Mouse (Mus musculus) spleen, adult 2 months (tissue): ENCODE data around the gene Nol4l. TPM values are rescaled to one million over a fixed set of nuclear protein-coding genes. Genes with fewer than 3 reads are reported as not detected.

ENCODE experiments used
- DNase-seq, 2 experiments: peaks; one replicate each; pipeline versions ENCODE4 v3.0.0 to v3.0.0-alpha.2; 2012 to 2021; ENCODE audit warnings: low spot score in 2 of 2, low read depth in 1 of 2
- H3K27ac ChIP-seq: fragments of 200-500 bp; 2 replicates; pipeline ENCODE4 v1.5.1; 2012; ENCODE audit warnings: low read length, inconsistent platforms; ENCODE audit not compliant: insufficient read depth
- H3K27me3 ChIP-seq: fragments of 200-500 bp; 2 replicates; pipeline ENCODE4 v1.6.1; 2012; ENCODE audit warnings: mild to moderate bottlenecking, moderate library complexity, low read length, inconsistent platforms; ENCODE audit not compliant: control insufficient read depth, insufficient read depth
- H3K36me3 ChIP-seq: fragments of 200-500 bp; 2 replicates; pipeline ENCODE4 v1.6.1; 2012; ENCODE audit warnings: mild to moderate bottlenecking, low read length, inconsistent platforms; ENCODE audit not compliant: control insufficient read depth, insufficient read depth
- H3K4me1 ChIP-seq: fragments of 200-500 bp; 2 replicates; pipeline ENCODE4 v1.6.1; 2011; ENCODE audit warnings: inconsistent platforms; ENCODE audit not compliant: control insufficient read depth, insufficient read depth, insufficient read length
- H3K4me3 ChIP-seq: fragments of 200-500 bp; 2 replicates; pipeline ENCODE4 v1.5.1; 2011; ENCODE audit warnings: mild to moderate bottlenecking, inconsistent platforms; ENCODE audit not compliant: insufficient read depth, insufficient read length; ENCODE audit errors: extremely low read depth
- CTCF ChIP-seq: fragments of 200-500 bp; IDR thresholded peaks from 2 replicates; pipeline ENCODE4 v1.5.1; 2011; ENCODE audit warnings: mild to moderate bottlenecking, inconsistent platforms; ENCODE audit not compliant: insufficient read depth, insufficient read length, insufficient replicate concordance; ENCODE audit errors: extremely low read depth
- POLR2A ChIP-seq: fragments of 200-500 bp; IDR thresholded peaks from 2 replicates; pipeline ENCODE4 v1.6.1; 2011; ENCODE audit warnings: low read depth, low read length, inconsistent platforms
- WGBS: fragments of 180-500 bp; shearing (Covaris S2); methylation state at CpG from one replicate; pipeline ENCODE4 v1.1.7; 2018; 5-methylcytosine and 5-hydroxymethylcytosine counted together
- polyA plus RNA-seq: library from polyadenylated mRNA; depleted of rRNA; stranded (reverse); fragments of >200 nt; gene quantifications from 2 replicates; pipeline ENCODE4 v1.2.3, GENCODE M21; 2012

Gene Nol4l
- polyA plus RNA-seq, 1 experiment: 2.5 TPM

DNA sequence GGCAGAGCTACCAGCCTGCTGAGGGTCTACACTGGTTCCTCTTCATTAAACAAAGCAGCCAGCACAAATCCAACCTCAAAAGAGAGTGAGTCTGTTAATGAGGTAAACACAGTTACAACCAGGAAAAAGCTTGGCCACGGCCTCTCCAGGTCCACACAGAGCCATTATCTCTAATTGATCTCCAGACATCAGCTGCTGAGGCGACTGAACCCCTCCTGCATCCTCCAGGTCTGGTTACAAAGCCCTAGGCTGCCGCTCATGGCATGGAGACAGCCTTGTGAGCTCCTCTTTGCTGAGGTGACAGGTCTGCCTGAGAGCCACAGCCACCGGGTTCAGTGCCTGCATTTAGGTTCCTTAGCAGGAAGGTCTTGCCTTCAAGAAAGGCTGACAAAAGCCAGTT is 72.3 kb downstream of the Nol4l start:
- WGBS: 74% methylated on average over 4 of the region's 4 CpGs
- no peak for DNase-seq
- H3K27me3 ChIP-seq: no peaks in the 10 kb centered on the region
- H3K27ac ChIP-seq: no peak overlapping the region
- H3K4me1 ChIP-seq: no peaks in the 10 kb centered on the region
- H3K36me3 ChIP-seq: no peaks in the 10 kb centered on the region
- no peak overlapping the region for H3K4me3 ChIP-seq
- TF ChIP-seq POLR2A: no peak
- TF ChIP-seq CTCF: no peak

- H3K4me3 ChIP-seq: no peak overlapping the region
- H3K4me1 ChIP-seq: no peaks in the 10 kb centered on the region
- no peak overlapping the region for H3K27ac ChIP-seq
- WGBS: 85% methylated on average over 9 of the region's 9 CpGs
- no peaks in the 10 kb centered on the region for H3K27me3 ChIP-seq
- TF ChIP-seq CTCF: no peak
- H3K36me3 ChIP-seq: no peaks in the 10 kb centered on the region
- DNase-seq: no peak
Measured at GRCm38 (mm10) chr2:153454841-153455506, 74.8 kb downstream of the Nol4l start.

DNA sequence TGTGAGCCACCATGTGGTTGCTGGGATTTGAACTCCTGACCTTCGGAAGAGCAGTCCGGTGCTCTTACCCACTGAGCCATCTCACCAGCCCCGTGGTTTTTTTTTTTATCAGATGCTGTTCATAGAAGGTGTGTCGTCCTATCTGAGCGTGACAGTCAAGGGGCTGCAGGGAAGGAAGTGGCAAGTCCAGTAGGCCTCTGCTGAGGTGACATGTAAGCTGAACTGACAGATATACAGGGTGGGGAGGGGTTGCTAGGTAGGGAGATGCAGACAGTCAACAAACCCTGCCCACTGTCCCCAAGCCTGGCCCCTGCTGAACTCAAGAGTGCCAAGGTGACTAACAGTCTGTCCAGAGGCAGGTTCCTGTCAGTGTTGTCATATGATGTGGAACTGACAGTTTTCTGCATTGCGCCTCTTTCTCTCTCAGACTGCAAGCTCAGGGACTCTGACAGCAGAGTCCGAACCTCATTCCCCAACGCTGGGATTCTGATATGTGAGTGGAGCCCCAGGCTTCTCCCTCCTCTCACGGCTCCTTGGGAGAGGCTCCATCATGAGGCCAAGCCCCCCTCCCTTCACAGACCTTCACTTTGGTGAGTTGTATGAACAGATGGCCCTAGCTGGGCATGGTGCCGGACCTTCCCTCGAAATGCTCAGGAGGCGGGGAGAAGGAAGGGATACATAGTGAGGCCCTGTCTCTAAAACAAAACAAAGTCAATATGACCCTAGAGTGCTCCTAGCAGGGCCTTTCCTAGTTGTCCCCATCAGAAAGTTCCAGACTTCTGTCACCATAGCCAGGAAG is 75.6 kb downstream of the Nol4l start:
- no peak for DNase-seq
- Histone ChIP-seq H3K27me3 (no peaks in the 10 kb centered on the region), H3K27ac (no peak overlapping the region), H3K4me1 (no peaks in the 10 kb centered on the region), H3K36me3 (no peaks in the 10 kb centered on the region), H3K4me3 (no peak overlapping the region)
- no peak for TF ChIP-seq CTCF
- no peak for TF ChIP-seq POLR2A
- WGBS: 65% methylated on average over 12 of the region's 12 CpGs

GRCm38 (mm10) chr2:153448519-153448918 is 81.3 kb downstream of the Nol4l start:
- 87% methylated on average over 6 of the region's 6 CpGs for WGBS
- no peaks in the 10 kb centered on the region for H3K36me3 ChIP-seq
- H3K4me3 ChIP-seq: no peak overlapping the region
- no peak for DNase-seq
- peaks cover 15% of the 10 kb centered on the region for H3K27me3 ChIP-seq
- TF ChIP-seq CTCF: no peak
- TF ChIP-seq POLR2A: no peak
- H3K4me1 ChIP-seq: peaks cover 1% of the 10 kb centered on the region
- H3K27ac ChIP-seq: no peak overlapping the region

DNA sequence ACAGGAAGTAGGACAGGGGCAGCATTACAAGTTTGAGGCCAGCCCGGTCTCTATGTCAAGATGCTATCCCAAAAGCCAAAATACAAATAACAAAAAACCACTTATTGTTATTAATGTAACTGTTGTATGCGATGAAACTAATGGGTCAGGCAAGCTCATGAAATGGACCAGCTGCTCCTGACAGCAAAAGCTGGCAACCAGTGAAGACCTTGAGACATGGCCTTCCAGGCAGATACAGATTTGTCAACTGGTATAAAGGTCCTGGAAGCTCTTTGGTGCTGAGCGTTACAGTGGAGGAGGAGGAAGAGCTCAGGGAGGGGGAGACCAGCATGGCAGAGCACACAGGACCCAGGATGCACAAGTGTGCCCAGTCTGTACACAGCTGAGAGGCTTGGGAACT is 82.1 kb downstream of the Nol4l start:
- DNase-seq: no peak
- Histone ChIP-seq H3K27me3 (peaks cover 17% of the 10 kb centered on the region), H3K36me3 (no peaks in the 10 kb centered on the region), H3K27ac (no peak overlapping the region), H3K4me1 (peaks cover 1% of the 10 kb centered on the region), H3K4me3 (no peak overlapping the region)
- TF ChIP-seq CTCF: no peak
- no peak for TF ChIP-seq POLR2A
- 92% methylated on average over 3 of the region's 3 CpGs for WGBS

GRCm38 (mm10) chr2:153446476-153446875 is 83.3 kb downstream of the Nol4l start:
- no peak for DNase-seq
- no peak overlapping the region for H3K27ac ChIP-seq
- H3K36me3 ChIP-seq: no peaks in the 10 kb centered on the region
- peaks cover 1% of the 10 kb centered on the region for H3K4me1 ChIP-seq
- WGBS: 42% methylated on average over 4 of the region's 4 CpGs
- TF ChIP-seq CTCF: no peak
- no peak for TF ChIP-seq POLR2A
- H3K27me3 ChIP-seq: peaks cover 17% of the 10 kb centered on the region
- H3K4me3 ChIP-seq: no peak overlapping the region

GRCm38 (mm10) chr2:153446017-153446408 is 83.8 kb downstream of the Nol4l start:
- 2% methylated on average over 8 of the region's 8 CpGs for WGBS
- H3K27ac ChIP-seq: no peak overlapping the region
- H3K4me1 ChIP-seq: peaks cover 1% of the 10 kb centered on the region
- DNase-seq: peak; percentile 22 to 45
- TF ChIP-seq CTCF (no peak; the same call in 1 of the 2 replicates), POLR2A (no peak)
- peaks cover 17% of the 10 kb centered on the region for H3K27me3 ChIP-seq
- H3K36me3 ChIP-seq: no peaks in the 10 kb centered on the region
- H3K4me3 ChIP-seq: no peak overlapping the region
